Mouse (Mus musculus) kidney, postnatal 10 days (tissue): Measurements from ENCODE around the gene Jak3.

Experiments used
- DNase-seq: peaks from one replicate; pipeline ENCODE4 v3.0.0; 2021; ENCODE audit warnings: mixed read lengths

Gene Jak3

DNA sequence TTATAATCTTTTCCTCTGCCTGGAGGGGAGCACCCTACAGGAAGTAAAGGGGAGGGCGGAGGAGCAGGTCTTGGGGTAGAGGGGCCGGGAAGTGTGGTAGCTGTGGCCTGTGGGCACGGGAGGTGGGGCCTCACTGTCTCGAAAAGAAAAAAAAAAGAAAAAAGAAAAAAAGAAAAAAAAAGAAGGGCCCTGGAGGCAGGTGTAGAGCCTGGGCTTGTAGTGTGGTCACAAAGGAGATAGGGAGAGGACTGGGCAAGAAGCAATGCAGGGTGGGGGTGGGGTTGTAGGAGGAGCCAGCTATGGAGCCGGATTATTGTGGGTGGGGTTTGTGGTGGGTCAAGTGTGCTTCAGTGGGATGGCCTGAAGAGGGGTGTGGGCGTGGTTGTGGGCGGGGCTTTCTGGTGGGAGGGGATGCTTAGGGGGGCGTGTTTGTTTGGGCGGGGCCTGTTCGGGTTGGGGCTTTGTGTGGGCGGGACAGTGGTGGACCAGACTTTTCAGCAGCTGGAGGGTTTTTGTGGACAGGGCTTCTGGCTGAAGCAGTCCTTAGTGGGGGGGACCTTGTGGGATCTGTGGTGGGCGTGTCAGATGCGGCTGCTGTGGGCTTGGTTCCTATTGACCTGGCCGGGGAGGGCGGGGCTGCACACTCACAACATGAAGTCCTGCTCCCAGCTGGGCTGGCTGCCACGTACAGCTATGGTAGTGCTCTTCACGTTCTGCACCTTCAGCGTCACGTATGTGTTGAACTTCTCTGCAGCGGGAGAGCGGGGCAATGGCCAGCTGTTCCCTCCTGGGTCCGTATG lies 10.6 kb upstream of the Jak3 start:
- DNase-seq: peak; percentile 89

DNA sequence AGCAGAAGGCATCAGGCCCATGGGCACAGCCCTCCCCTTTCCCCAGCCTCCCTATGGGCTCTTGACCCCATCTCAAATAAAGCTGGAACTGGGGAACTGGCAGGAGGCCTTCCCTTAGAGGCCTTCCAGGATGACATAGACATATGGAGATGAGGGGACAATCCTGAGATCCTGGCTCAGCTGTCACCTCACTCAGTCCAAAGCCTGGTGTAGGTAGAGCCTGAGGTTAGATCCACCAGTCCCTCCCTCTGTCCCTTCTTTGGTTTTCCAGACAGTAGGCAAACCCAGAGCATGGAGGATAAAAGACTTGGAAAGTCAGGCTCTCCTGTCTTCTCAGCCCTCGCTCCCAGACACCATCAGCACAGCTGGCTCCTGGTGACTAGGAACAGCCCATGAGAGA lies 9.2 kb upstream of the Jak3 start:
- DNase-seq: no peak

DNA sequence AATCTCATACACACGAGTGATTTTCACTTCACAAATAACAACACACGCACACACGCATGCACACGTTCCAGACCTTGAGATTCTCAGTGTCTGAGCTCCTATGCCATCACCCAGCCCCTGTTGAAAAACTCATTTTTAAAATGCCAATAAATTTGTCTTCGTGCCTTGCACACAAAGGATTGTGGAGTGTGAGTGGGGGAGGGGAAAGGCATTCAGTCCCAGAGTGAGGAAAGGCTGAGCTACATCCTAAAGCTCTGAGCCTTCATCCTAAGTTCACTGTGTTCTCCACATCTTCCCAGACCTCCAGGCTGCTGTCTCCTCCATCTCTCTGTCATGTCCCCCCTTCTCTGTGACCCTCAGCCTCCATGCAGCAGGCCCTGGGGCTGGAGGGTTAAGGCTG lies 8.8 kb upstream of the Jak3 start:
- DNase-seq: no peak

DNA sequence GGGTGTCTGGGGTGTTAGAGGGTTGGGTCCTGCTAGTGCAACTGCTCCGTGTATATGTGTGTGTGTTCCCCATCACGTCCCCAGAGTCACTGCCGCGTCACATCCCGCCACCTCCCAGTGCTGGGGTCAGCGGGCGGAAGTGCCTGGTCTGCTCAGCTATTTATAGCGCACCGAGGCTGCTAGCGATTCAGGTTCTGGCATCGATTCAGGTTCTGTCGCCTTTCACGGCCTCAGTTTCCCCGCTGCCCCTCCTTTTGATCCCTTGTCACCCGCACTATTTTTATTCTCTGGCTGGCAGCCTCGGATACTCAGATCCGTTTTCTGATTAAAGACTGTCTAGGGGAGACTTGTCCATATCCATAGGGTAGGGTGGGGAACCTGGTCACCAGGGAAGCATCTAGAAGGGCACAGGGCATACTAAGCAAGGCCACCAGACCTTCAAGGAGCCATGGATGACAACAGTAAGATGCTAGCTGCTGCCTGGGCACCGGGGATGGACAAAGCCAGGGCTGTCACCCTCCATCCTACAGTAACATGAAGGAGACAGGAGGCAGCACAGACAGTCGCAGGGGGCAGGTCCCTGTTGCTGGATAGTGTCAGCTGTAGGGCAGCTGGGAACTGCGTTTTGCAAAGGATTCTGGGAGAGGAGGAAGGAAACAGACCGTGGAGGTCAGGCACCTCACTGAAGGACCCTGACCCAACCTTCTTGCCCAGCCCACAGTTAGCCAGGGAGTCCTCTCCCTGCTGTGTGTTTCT lies 7.7 kb upstream of the Jak3 start:
- DNase-seq: peak; percentile 77

DNA sequence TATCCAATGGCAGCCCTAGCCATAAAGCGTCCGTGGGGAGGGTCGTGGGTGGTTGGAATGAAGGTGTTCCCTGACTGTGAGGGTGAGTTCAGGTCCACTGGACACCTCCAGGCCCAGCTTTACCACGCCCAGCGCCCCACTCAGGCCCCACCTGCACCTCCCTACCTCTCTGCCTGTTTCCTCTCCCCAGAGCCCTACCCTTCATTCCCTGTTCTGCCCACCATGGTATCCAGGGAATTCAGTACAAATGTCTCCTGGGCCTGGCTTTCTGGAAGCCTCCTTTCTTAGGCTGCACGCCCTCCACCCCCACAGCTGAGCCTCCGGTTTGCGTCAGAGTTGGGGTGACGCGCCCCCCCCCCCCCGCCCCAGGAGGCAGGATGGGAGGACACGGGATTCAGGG lies 5.9 kb upstream of the Jak3 start:
- DNase-seq: no peak

DNA sequence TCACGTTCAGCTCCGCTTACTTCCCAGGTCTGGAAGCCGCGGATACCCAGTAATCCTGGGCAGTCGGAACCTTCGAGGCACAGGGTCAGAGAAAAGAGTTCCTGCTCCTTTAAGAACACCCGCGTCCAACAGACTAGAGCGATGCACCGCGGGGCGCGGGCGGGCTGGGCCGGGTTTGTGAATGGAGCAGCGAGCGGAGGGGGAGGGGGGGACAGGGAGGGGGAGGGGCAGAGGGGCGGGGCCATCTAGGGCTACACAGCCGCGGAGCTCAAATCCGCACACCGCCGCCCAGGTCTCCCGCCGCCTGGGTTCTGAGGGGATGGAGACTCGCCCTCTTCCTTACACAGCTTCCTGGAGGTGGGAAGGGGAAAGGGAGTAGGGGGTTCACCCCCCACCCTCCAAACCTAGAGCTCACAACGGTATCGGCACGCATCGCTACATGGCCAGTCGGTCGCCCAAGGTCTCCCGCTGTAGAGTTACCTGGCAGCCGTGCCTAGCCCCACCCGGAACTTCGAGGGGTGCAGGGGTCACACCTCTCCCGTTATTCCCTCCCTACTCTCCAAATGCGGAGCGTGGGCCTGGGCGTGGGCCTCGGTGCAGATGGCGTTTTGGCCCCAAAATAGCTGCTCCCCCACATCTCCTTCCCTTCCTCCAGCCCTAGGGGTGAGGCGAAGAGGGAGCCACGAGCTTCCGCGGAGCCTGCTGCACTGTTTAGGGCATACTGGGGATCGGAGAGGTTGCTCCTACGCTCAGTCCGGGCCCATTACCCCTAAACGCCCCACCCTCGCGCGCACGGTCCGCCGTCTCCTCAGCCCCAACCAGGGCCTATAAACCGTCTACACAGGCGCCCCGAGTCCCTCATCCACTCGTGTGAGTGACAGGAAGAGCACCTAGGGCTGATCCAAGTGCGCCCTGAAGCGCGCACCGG lies 5.2 kb upstream of the Jak3 start:
- DNase-seq: peak; percentile 68

DNA sequence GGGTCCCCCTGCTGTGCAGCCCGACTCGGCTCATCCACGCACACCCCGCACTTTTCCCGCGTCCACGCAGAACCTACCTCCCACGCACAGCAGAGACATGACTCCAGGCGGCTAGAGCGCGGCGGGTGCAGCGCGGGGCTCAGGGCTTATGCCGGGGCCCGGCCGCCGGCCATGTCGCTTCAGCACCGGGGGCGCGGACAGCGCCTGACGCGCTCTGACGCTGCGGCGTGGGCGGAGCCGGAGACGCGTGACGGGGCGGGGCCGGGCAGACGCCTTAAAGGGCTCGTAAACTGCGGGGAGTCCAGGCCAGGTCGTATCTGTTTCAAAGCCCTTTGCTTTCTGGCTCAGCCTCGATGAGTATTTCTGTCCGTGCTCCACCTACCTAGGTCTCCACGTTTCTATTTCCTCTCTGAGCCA lies 4.5 kb upstream of the Jak3 start, which contains the start of gene Unc13a:
Gene Unc13a, minus strand, starts transcription at position 209 of the 417 bp plus-strand sequence.
- DNase-seq: peak; percentile 95

DNA sequence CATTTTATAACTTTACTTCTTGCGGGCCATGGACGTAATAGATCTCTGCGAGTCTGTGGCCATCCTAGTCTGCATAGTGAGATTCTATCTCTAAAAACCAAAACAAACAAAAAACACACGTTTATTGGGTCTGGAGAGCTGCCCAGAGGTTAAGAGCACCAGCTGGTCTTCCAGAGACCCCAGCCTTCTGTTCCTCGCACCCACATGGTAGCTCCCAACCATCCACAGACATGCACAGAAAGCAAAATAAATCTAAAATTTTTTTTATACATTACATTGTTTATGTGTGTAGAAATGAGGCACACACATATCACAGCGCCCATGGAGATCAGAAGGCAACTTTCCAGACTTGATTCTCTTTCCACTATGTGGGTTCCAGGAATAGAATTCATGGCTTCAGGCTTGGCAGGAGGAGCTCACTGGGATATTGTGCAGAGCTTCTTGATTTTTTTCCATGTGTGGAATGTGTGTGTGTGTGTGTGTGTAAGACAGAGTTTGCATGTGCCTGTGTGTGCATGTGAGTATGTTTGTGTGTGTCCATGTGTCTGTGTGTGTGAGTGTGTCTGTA lies 3.8 kb upstream of the Jak3 start:
- DNase-seq: no peak

DNA sequence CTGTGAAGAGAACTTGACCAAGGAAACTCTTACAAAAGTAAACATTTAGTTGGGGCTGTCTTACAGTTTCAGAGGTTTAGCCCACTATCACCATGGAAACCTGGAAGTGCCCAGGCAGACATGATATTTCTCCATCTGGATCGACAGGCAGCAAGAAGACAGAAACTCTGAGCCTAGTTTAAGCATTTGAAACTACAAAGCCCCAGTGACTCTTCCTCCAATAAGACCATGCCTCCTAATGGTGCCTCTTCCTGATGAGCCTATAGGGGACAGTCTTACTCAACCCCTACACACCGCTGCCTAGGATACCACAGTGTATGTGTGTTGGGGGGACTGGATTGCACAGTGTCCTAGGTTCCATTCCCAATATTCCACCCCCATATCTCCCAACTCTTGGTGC lies 2.0 kb upstream of the Jak3 start:
- no peak for DNase-seq

DNA sequence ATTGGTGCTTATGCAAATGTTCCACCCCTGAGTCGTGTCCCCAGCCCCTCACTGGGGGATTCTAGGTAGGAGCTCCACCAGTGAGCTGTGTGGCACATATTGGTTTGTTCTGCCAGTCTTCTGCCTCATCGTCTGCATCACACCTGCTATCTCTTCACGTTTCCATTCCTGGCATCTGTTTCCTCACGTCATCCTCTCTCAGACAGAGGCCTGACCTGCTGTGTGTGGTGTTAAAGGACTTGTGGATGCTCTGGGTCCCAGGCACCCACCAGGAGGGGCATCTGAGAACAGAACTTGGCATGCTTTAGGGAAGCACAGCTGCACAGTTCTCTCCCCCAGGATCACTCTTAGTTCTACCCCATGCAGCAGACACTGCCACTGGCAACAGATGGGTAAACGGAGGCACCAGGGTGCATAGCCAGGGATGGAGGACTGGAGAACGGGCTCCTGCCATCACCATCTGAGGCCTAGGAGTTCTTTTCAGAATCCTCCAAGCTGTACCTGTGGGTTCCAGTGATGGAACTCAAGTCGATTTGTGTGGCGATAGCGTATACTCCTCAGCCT lies 558 bp upstream of the Jak3 start:
- DNase-seq: no peak

DNA sequence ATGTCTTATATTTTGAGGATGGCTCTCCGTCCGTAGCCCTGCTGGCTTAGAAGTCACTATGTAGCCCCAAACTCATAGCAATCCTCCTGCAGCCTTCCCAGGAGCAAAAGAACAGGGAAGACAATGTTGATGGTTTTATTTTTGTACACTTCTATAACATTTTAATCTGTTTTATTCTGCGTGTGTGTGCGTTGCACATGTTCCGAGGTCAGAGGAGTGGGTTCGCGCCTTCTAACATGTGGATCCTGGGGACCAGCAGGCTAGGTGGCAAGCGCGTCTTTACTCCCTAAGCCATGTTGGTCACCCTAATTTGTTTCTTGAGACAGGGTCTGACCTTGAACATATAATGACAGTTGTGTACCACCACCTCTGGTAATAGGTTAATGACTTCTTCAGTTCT lies 707 bp downstream of the Jak3 start:
- no peak for DNase-seq

DNA sequence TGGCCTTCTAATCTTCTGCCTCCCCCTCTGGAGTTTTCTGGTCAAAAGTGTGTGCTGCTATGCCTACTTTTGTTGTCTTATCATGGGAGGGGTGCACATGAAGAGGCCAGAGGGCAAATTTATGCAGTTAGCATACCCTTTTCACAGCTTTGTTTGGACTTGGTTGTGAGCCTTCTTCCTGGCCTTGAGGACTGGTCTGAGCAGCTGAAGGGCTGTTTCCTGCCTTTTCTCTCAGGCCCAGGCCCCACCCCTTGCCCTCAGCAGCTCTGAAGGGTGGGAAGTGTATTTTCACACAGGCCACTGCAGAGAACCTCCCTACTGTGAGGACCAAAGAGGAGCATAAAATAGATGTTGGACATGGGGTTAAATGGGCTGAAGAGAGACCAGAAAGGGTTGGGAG lies 1.5 kb downstream of the Jak3 start:
- DNase-seq: peak; percentile 67

DNA sequence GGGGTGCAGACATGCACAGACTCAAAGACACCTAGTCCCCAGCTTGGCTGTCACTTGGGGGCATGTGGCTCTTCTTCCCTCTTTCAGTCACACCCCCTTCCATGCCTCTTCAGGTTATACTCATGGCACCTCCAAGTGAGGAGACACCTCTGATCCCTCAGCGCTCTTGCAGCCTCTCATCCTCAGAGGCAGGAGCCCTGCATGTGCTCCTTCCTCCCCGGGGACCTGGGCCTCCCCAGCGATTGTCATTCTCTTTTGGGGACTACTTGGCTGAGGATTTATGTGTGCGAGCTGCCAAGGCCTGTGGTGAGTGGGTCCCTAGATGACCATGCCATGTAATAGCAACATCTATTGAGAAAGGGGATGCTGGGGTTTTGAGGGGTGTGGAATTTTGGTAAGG lies 2.1 kb downstream of the Jak3 start:
- no peak for DNase-seq

DNA sequence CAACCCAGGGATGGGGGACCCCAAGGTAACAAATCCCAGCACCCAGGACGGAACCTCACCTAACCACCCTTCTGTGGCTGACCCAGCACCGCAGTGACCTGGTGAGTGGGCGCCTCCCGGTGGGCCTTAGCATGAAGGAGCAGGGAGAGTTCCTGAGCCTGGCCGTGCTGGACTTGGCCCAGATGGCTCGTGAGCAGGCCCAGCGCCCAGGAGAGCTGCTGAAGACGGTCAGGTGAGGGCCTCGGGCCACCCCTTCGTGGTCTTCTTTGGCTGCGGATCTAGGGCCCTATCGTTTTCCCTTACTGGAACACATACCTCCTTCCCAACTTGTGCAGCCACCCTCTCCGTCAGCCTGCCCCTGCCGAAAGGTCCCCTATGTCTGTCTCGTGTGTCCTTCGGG lies 3.0 kb downstream of the Jak3 start:
- no peak for DNase-seq

DNA sequence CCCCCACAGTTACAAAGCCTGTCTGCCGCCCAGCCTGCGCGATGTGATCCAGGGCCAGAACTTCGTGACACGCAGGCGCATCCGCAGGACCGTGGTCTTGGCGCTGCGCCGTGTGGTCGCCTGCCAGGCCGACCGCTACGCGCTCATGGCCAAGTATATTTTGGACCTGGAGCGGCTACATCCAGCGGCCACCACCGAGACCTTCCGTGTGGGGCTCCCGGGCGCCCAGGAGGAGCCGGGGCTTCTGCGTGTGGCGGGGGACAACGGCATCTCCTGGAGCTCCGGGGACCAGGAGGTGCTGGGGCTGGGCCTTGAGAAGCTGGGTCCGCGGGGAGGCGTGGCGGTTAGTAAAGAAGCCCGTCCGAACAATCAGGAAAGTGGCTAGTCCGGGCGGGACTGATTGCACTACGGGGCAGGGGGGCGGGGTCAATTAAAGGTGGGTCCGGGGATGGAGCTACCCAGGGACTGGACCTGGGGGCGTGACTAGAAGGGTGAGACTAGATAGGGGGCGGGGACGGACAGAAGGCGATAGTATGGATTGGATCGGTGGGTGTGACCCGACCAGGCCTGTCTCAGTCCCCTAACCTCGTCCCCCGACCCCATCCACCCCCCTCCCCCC lies 3.6 kb downstream of the Jak3 start:
- peak; percentile 48 for DNase-seq

DNA sequence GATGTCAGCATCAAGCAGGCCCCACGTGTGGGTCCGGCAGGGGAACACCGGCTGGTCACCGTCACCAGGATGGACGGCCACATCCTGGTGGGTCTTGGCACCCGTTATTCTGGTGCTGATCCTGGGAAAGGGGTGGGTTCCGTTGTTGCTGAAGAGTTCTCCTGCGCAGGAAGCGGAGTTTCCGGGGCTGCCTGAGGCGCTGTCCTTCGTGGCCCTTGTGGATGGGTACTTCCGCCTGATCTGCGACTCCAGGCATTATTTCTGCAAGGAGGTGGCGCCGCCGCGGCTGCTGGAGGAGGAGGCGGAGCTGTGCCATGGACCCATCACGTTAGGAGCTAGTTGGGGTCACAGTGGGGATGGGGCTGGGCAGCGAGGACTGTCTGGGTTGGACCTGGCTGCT lies 4.4 kb downstream of the Jak3 start:
- peak; percentile 59 for DNase-seq

DNA sequence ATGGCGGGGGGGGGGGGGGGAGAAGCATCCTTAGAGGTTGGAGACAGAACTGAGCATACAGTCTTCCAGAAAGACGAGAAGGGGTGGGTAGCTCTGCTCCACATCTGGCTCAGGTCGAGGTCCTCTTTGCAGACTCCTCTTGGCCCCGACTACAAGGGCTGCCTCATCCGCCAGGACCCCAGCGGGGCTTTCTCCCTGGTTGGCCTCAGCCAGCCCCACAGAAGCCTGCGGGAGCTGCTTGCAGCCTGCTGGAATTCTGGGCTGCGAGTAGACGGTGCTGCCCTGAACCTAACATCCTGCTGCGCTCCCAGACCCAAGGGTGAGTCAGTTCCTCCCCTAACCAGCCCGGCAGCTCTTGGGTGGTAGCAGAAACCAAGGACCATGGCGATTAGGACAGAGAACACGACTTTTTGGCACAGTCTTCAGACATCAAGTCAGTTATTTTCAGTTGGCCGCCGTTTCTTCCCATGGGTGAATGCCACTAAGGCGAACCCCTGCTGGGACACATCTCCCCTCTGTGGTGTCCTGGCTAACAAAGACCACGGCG lies 5.3 kb downstream of the Jak3 start:
- DNase-seq: no peak

DNA sequence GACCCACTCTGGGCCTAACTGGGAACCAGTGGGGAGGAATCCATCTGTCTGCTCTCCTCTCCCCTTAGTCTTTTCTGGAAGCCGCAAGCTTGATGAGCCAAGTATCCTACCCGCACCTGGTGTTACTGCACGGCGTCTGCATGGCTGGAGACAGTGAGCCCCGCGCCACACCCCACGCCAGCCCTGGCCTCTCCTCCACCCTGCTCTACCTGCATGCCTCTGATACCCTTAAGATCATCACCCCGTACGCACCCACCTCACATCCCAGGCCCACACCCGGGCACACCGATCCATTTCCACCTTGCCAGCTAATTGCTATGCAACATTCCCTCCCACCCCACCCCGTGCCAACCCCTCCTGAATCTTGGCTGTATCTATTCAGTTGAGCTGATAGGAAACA lies 6.7 kb downstream of the Jak3 start:
- DNase-seq: no peak

DNA sequence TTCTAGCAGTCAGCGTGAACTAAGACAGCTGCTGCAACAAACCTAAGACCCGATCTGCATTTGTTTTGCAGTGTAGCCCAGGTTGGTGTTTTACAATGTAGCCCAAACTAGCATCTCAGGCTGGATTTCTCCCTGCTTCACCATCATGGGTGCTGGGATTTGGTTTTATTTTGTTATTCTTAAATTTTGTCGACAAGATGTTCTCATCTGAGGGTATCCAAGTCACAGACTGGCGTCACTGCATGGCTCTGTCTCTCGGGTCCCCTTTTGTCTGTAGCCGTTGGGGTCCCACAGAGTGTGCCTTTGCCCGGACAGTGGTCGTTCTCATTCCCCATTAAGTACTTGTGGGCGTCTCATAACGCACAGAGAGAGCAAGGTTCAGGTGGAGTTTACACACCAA lies 8.6 kb downstream of the Jak3 start:
- DNase-seq: no peak

DNA sequence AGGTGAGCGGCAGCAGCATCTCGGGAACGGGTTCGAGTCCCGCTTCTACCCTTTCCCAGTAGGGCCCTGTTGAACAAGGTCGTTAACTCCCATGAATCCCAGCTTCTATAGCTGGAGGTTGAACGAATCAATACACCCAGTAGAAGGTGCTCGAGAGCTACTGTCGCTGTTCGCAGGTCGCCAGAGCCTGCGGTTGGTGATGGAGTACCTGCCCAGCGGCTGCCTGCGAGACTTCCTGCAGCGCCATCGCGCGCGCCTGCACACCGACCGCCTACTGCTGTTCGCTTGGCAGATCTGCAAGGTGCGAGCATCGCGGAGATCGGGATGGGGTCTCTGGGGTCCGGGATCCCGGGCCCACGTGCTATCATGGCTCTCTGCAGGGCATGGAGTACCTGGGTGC lies 9.5 kb downstream of the Jak3 start:
- DNase-seq: no peak

DNA sequence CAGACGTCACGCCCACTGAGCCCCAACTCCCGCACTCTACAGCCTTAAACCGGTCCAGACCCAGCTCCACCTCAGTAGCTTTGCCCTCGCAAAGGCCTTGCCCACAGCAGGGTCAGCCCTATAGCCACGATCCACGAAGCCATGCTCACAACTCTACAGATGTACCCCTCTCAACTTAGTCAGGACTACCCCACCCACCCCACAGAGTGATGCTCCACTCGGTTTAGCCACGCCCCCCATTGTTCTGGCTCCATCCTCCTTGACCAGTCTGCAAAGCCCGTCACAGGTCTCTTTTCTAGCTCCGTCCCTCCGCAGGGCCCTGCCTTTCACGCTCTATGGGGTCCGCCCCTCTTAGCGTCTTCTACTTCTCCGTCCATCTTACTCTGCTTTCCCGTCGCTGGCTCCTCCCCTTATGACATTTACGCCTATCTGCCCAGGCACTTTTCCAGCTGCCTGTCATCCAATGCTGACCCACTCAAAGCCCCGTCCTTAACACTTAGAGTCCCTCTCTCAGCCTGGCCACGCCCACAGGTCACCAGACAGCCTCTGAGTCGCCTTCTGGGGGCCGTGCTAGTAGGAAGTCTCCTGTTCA lies 10.1 kb downstream of the Jak3 start:
- peak; percentile 50 for DNase-seq
